ENCODE assay signal across 10 mouse cellular contexts in genomic region chr10:128563544-128563943, GRCm38 (mm10). TPM values are rescaled to one million over a fixed set of nuclear protein-coding genes. Genes with fewer than 3 reads are reported as not detected.
DNase-seq lines count a peak whose midpoint lies in the region; ATAC-seq lines count a peak whose summit lies in the region.
"Had no signal": no experiment of that assay in that cellular context is flagged by ENCODE, and none has a peak within 500 bp of the region (broad histone marks: within the 10 kb centered on the region; RNA-seq: fewer than 3 reads in every experiment).

No protein-coding gene starts in this region.

- WGBS in forebrain, embryonic 12.5 days: 94% methylated on average over 6 of the region's 6 CpGs
- 89% methylated on average over 6 of the region's 6 CpGs for WGBS in forebrain, embryonic 15.5 days
- 85% methylated on average over 6 of the region's 6 CpGs for WGBS in lung, embryonic 15.5 days
- WGBS in hindbrain, embryonic 15.5 days: 94% methylated on average over 6 of the region's 6 CpGs
- WGBS in neural tube, embryonic 15.5 days: 91% methylated on average over 6 of the region's 6 CpGs

- H3K9me3 ChIP-seq in forebrain, embryonic 12.5 days: no peaks in the 10 kb centered on the region
- H3K9me3 ChIP-seq in forebrain, embryonic 15.5 days: no peaks in the 10 kb centered on the region
- no peaks in the 10 kb centered on the region for H3K9me3 ChIP-seq in lung, embryonic 15.5 days
- no peaks in the 10 kb centered on the region for H3K9me3 ChIP-seq in hindbrain, embryonic 15.5 days
- no peaks in the 10 kb centered on the region for H3K9me3 ChIP-seq in neural tube, embryonic 15.5 days (replicated peaks)
- H3K9me3 ChIP-seq: embryonic facial prominence, embryonic 15.5 days had no signal

- no peak for ATAC-seq in forebrain, embryonic 12.5 days (ENCODE audit: low FRiP score)
- no peak for ATAC-seq in forebrain, embryonic 15.5 days (replicated peaks)
- ATAC-seq in lung, embryonic 15.5 days (ENCODE audit: borderline replicate concordance, extremely low read depth, low FRiP score, low TSS enrichment): no peak
- ATAC-seq in hindbrain, embryonic 15.5 days (ENCODE audit: low FRiP score, low read depth): no peak
- ATAC-seq in neural tube, embryonic 15.5 days (ENCODE audit: low FRiP score): no peak

- no peak overlapping the region for H3K27ac ChIP-seq in forebrain, embryonic 12.5 days
- H3K27ac ChIP-seq in forebrain, embryonic 15.5 days (replicated peaks): no peak overlapping the region
- H3K27ac ChIP-seq in lung, embryonic 15.5 days: no peak overlapping the region
- H3K27ac ChIP-seq in hindbrain, embryonic 15.5 days (replicated peaks): no peak overlapping the region
- no peak overlapping the region for H3K27ac ChIP-seq in neural tube, embryonic 15.5 days (replicated peaks)
- H3K27ac ChIP-seq: embryonic facial prominence, embryonic 15.5 days had no signal

- H3K27me3 ChIP-seq in forebrain, embryonic 12.5 days: no peaks in the 10 kb centered on the region
- no peaks in the 10 kb centered on the region for H3K27me3 ChIP-seq in forebrain, embryonic 15.5 days
- H3K27me3 ChIP-seq in lung, embryonic 15.5 days: no peaks in the 10 kb centered on the region
- no peaks in the 10 kb centered on the region for H3K27me3 ChIP-seq in hindbrain, embryonic 15.5 days
- H3K27me3 ChIP-seq in neural tube, embryonic 15.5 days (replicated peaks): no peaks in the 10 kb centered on the region
- H3K27me3 ChIP-seq: embryonic facial prominence, embryonic 15.5 days had no signal

- 0 out of 2 replicates have a peak overlapping the region, but pooled peaks have one; percentile 93 for H3K9ac ChIP-seq in forebrain, embryonic 12.5 days
- H3K9ac ChIP-seq in forebrain, embryonic 15.5 days (replicated peaks): no peak overlapping the region
- peak overlapping the region; percentile 3; the same call in 1 of the 2 replicates for H3K9ac ChIP-seq in lung, embryonic 15.5 days
- no peak overlapping the region for H3K9ac ChIP-seq in hindbrain, embryonic 15.5 days
- peak overlapping the region; percentile 93; the same call in 1 of the 2 replicates for H3K9ac ChIP-seq in neural tube, embryonic 15.5 days (replicated peaks)
- H3K9ac ChIP-seq: embryonic facial prominence, embryonic 15.5 days had no signal

- peaks cover 21% of the 10 kb centered on the region for H3K4me1 ChIP-seq in forebrain, embryonic 12.5 days
- peaks cover 18% of the 10 kb centered on the region for H3K4me1 ChIP-seq in forebrain, embryonic 15.5 days
- H3K4me1 ChIP-seq in lung, embryonic 15.5 days: peaks cover 25% of the 10 kb centered on the region
- H3K4me1 ChIP-seq in hindbrain, embryonic 15.5 days (replicated peaks): peaks cover 24% of the 10 kb centered on the region
- H3K4me1 ChIP-seq in neural tube, embryonic 15.5 days: peaks cover 25% of the 10 kb centered on the region

- peaks cover 52% of the 10 kb centered on the region for H3K36me3 ChIP-seq in forebrain, embryonic 12.5 days (replicated peaks)
- H3K36me3 ChIP-seq in forebrain, embryonic 15.5 days: peaks cover 50% of the 10 kb centered on the region
- peaks cover 56% of the 10 kb centered on the region for H3K36me3 ChIP-seq in lung, embryonic 15.5 days
- peaks cover 39% of the 10 kb centered on the region for H3K36me3 ChIP-seq in hindbrain, embryonic 15.5 days
- peaks cover 43% of the 10 kb centered on the region for H3K36me3 ChIP-seq in neural tube, embryonic 15.5 days

- DNase-seq in lung, postnatal 10 days: no peak
- DNase-seq in yolk sac, embryonic 10.5 days (ENCODE audit: low spot score): no peak
- DNase-seq in urinary bladder, postnatal 25 days (ENCODE audit: low spot score): no peak
- DNase-seq: lung, postnatal 36 days had no signal

- H3K4me2 ChIP-seq in forebrain, embryonic 12.5 days: no peak overlapping the region
- no peak overlapping the region for H3K4me2 ChIP-seq in forebrain, embryonic 15.5 days (replicated peaks)
- peak overlapping the region; percentile 80 for H3K4me2 ChIP-seq in lung, embryonic 15.5 days
- peak overlapping the region; percentile 94; the same call in 1 of the 2 replicates for H3K4me2 ChIP-seq in hindbrain, embryonic 15.5 days
- no peak overlapping the region for H3K4me2 ChIP-seq in neural tube, embryonic 15.5 days

- no peak overlapping the region; the same call in 1 of the 2 replicates for H3K4me3 ChIP-seq in forebrain, embryonic 12.5 days (replicated peaks)
- no peak overlapping the region for H3K4me3 ChIP-seq in forebrain, embryonic 15.5 days
- H3K4me3 ChIP-seq in lung, embryonic 15.5 days: 0 out of 2 replicates have a peak overlapping the region, but pooled peaks have one; percentile 3
- H3K4me3 ChIP-seq in hindbrain, embryonic 15.5 days: 0 out of 2 replicates have a peak overlapping the region, but pooled peaks have one; percentile 2
- 0 out of 2 replicates have a peak overlapping the region, but pooled peaks have one; percentile 92 for H3K4me3 ChIP-seq in neural tube, embryonic 15.5 days (replicated peaks)

RNA-seq across cellular contexts. Expression of gene Pa2g4, which starts 2.2 kb away (rescaled TPM):
- 196 and 203 TPM in 2 replicates for polyA plus RNA-seq in forebrain, embryonic 12.5 days (2016; fragmentation: Nextera tagmentation; extraction: Ambion mirVana)
- 146 and 149 TPM in 2 replicates for polyA plus RNA-seq in forebrain, embryonic 15.5 days (2015; fragmentation: Nextera tagmentation; extraction: Ambion mirVana)
- 194 and 200 TPM in 2 replicates for polyA plus RNA-seq in lung, embryonic 15.5 days (2015; fragmentation: Nextera tagmentation; extraction: Ambion mirVana)
- 125 and 127 TPM in 2 replicates for polyA plus RNA-seq in hindbrain, embryonic 15.5 days (2015; fragmentation: Nextera tagmentation; extraction: Ambion mirVana)
- polyA plus RNA-seq in neural tube, embryonic 15.5 days (2015; fragmentation: Nextera tagmentation; extraction: Ambion mirVana): 121 and 157 TPM in 2 replicates

RNA-seq across cellular contexts. Expression of gene Rpl41, which starts 14.4 kb away (rescaled TPM):
- 2,598 and 2,922 TPM in 2 replicates for polyA plus RNA-seq in forebrain, embryonic 12.5 days (2016; fragmentation: Nextera tagmentation; extraction: Ambion mirVana)
- polyA plus RNA-seq in forebrain, embryonic 15.5 days (2015; fragmentation: Nextera tagmentation; extraction: Ambion mirVana): 2,336 and 2,513 TPM in 2 replicates
- 3,783 and 4,172 TPM in 2 replicates for polyA plus RNA-seq in lung, embryonic 15.5 days (2015; fragmentation: Nextera tagmentation; extraction: Ambion mirVana)
- polyA plus RNA-seq in hindbrain, embryonic 15.5 days (2015; fragmentation: Nextera tagmentation; extraction: Ambion mirVana): 2,263 and 2,497 TPM in 2 replicates
- polyA plus RNA-seq in neural tube, embryonic 15.5 days (2015; fragmentation: Nextera tagmentation; extraction: Ambion mirVana): 2,372 and 2,481 TPM in 2 replicates

RNA-seq across cellular contexts. Expression of gene Zc3h10, which starts 16.0 kb away (rescaled TPM):
- 19.9 and 20.5 TPM in 2 replicates for polyA plus RNA-seq in forebrain, embryonic 12.5 days (2016; fragmentation: Nextera tagmentation; extraction: Ambion mirVana)
- 22.8 and 24.5 TPM in 2 replicates for polyA plus RNA-seq in forebrain, embryonic 15.5 days (2015; fragmentation: Nextera tagmentation; extraction: Ambion mirVana)
- polyA plus RNA-seq in lung, embryonic 15.5 days (2015; fragmentation: Nextera tagmentation; extraction: Ambion mirVana): 14.6 and 14.9 TPM in 2 replicates
- polyA plus RNA-seq in hindbrain, embryonic 15.5 days (2015; fragmentation: Nextera tagmentation; extraction: Ambion mirVana): 18.2 and 20.0 TPM in 2 replicates
- 16.0 and 16.2 TPM in 2 replicates for polyA plus RNA-seq in neural tube, embryonic 15.5 days (2015; fragmentation: Nextera tagmentation; extraction: Ambion mirVana)

RNA-seq across cellular contexts. Expression of gene Erbb3, which starts 25.9 kb away (rescaled TPM):
- 2.0 TPM in 2 replicates for polyA plus RNA-seq in forebrain, embryonic 12.5 days (2016; fragmentation: Nextera tagmentation; extraction: Ambion mirVana)
- polyA plus RNA-seq in forebrain, embryonic 15.5 days (2015; fragmentation: Nextera tagmentation; extraction: Ambion mirVana): 0.42 TPM in 2 replicates
- polyA plus RNA-seq in lung, embryonic 15.5 days (2015; fragmentation: Nextera tagmentation; extraction: Ambion mirVana): 21.3 and 22.9 TPM in 2 replicates
- polyA plus RNA-seq in hindbrain, embryonic 15.5 days (2015; fragmentation: Nextera tagmentation; extraction: Ambion mirVana): 1.2 and 2.1 TPM in 2 replicates
- 3.1 and 6.6 TPM in 2 replicates for polyA plus RNA-seq in neural tube, embryonic 15.5 days (2015; fragmentation: Nextera tagmentation; extraction: Ambion mirVana)

RNA-seq across cellular contexts. Expression of gene Esyt1, which starts 37.9 kb away (rescaled TPM):
- polyA plus RNA-seq in forebrain, embryonic 12.5 days (2016; fragmentation: Nextera tagmentation; extraction: Ambion mirVana): 11.2 and 13.8 TPM in 2 replicates
- 6.8 and 7.6 TPM in 2 replicates for polyA plus RNA-seq in forebrain, embryonic 15.5 days (2015; fragmentation: Nextera tagmentation; extraction: Ambion mirVana)
- polyA plus RNA-seq in lung, embryonic 15.5 days (2015; fragmentation: Nextera tagmentation; extraction: Ambion mirVana): 28.8 and 31.5 TPM in 2 replicates
- polyA plus RNA-seq in hindbrain, embryonic 15.5 days (2015; fragmentation: Nextera tagmentation; extraction: Ambion mirVana): 14.2 and 14.8 TPM in 2 replicates
- 20.7 and 30.0 TPM in 2 replicates for polyA plus RNA-seq in neural tube, embryonic 15.5 days (2015; fragmentation: Nextera tagmentation; extraction: Ambion mirVana)

Comparison
In these comparisons a context has a peak if more than half of its experiments do, and no peak if none do; other contexts are left out.
1. H3K9ac ChIP-seq: peak in forebrain, embryonic 12.5 days (single experiment), lung, embryonic 15.5 days (single experiment) and neural tube, embryonic 15.5 days (single experiment); none in forebrain, embryonic 15.5 days (single experiment) and hindbrain, embryonic 15.5 days (single experiment).
2. H3K4me2 ChIP-seq: peak in lung, embryonic 15.5 days (single experiment) and hindbrain, embryonic 15.5 days (single experiment); none in forebrain, embryonic 12.5 days (single experiment), forebrain, embryonic 15.5 days (single experiment) and neural tube, embryonic 15.5 days (single experiment).
3. H3K4me3 ChIP-seq: peak in lung, embryonic 15.5 days (single experiment), hindbrain, embryonic 15.5 days (single experiment) and neural tube, embryonic 15.5 days (single experiment); none in forebrain, embryonic 12.5 days (single experiment) and forebrain, embryonic 15.5 days (single experiment).